Mouse (Mus musculus) liver, embryonic 14 days (tissue): ENCODE data around the gene Pomc. TPM values are rescaled to one million over a fixed set of nuclear protein-coding genes. Genes with fewer than 3 reads are reported as not detected.

Experiments used
- polyA plus RNA-seq: library from polyadenylated mRNA; depleted of rRNA; stranded (reverse); fragments of >200 nt; gene quantifications from 2 replicates; pipeline ENCODE4 v1.2.3, GENCODE M21; 2012; rRNA removed

The Pomc gene
- polyA plus RNA-seq, result 0.33 and 0.40 TPM in 2 replicates

DNA sequence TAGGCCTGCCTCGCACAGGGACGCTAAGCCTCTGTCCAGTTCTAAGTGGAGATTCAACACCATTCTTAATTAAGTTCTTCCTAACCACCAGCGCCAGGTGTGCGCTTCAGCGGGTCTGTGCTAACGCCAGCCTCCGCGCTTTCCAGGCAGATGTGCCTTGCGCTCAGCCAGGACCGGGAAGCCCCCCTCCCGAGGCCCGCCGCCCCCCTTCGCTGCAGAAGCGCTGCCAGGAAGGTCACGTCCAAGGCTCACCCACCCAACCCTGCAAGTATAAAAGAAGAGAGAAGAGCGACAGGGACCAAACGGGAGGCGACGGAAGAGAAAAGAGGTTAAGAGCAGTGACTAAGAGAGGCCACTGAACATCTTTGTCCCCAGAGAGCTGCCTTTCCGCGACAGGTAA, at the start of gene Pomc:
Gene Pomc, plus strand, starts transcription at position 301 of the 400 bp plus-strand sequence.

Other genes with a start within 250 kb of the Pomc start
- gene Dnmt3a, start 148.9 kb upstream of the Pomc start, polyA plus RNA-seq, result 5.3 and 6.5 TPM in 2 replicates
- 0.08 and 0.11 TPM in 2 replicates for gene Efr3b, start 84.0 kb downstream of the Pomc start, polyA plus RNA-seq
- 2.0 TPM in 2 replicates for gene Dnajc27, start 127.6 kb downstream of the Pomc start, polyA plus RNA-seq
- 0.40 and 0.44 TPM in 2 replicates for gene Adcy3, start 178.2 kb downstream of the Pomc start, polyA plus RNA-seq